Mouse (Mus musculus): ENCODE results near the gene Foxn3. TPM values are rescaled to one million over a fixed set of nuclear protein-coding genes. Genes with fewer than 3 reads are reported as not detected.

The Foxn3 gene
- polyA plus RNA-seq, 1 experiment = 35.7 TPM

DNA sequence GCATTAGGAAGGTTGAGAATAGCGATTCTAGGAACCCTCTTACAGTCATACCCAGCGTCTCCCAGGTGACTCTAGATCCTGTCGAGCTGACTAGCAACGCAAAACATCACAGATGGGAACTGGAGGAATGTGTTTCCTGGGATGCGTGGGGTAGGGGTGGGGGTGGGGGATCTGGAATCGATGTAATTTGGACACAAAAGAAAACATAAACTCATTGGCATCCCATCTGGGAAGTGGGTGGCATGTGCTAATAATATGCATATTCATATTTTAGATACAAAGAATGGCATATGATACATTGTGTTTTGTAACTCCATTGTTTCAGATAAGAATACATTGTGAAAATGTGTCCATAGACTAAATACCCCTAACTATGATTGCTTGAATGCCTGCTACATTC lies 393.5 kb downstream of the Foxn3 start:
- no peak for DNase-seq (ENCODE audit: low read depth)
- TF ChIP-seq POLR2A (IDR thresholded peaks at IDR 0.05; ENCODE audit: borderline replicate concordance, extremely low read depth, insufficient read depth, insufficient read length, poor library complexity, severe bottlenecking) (no peak), CTCF (IDR thresholded peaks at IDR 0.05; ENCODE audit: borderline replicate concordance, extremely low read depth, insufficient read depth, insufficient read length) (no peak)

- no peak for DNase-seq (ENCODE audit: low read depth)
- TF ChIP-seq CTCF (IDR thresholded peaks at IDR 0.05; ENCODE audit: borderline replicate concordance, extremely low read depth, insufficient read depth, insufficient read length) (no peak), POLR2A (IDR thresholded peaks at IDR 0.05; ENCODE audit: borderline replicate concordance, extremely low read depth, insufficient read depth, insufficient read length, poor library complexity, severe bottlenecking) (no peak)
Observed at GRCm38 (mm10) chr12:99166091-99166490, 397.3 kb downstream of the Foxn3 start.

GRCm38 (mm10) chr12:99163342-99163682 lies 400.1 kb downstream of the Foxn3 start:
- TF ChIP-seq POLR2A (IDR thresholded peaks at IDR 0.05; ENCODE audit: borderline replicate concordance, extremely low read depth, insufficient read depth, insufficient read length, poor library complexity, severe bottlenecking) (no peak), CTCF (IDR thresholded peaks at IDR 0.05; ENCODE audit: borderline replicate concordance, extremely low read depth, insufficient read depth, insufficient read length) (no peak)
- peak; percentile 81 for DNase-seq (ENCODE audit: low read depth)

DNA sequence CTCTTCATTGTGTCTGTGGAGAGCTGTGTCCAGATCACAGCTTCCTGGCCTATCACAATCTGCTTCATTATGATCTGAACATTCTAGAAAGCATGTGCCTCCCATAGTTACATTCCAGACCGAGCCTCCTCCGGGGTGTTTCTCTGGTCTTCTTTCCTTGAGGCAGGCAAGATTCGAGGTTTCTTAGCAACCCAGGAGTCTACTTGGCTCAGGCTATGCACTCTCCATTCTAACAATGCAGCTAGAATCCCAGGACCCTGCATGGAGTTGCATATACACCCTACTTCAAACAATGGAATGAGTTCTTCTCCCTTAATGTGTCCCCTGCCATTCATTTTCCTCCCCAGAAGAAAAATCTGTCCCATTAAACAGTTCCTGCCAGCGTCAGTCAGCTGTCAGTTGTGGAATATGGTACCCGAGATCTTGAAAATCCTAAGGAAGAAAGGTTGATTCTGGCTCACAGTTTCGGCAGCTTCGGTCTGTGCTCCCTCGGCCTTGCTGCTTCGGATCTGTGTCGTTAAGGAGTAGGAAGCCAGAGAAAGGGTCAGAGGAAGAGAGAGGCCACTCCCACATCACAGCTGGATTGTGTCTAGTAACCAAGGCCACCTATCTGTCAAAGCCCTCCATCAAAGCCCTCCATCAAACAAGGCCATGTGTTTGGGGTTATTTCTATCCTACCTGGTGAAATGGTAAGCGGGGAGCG lies 400.6 kb downstream of the Foxn3 start:
- peak; percentile 66 for DNase-seq (ENCODE audit: low read depth)
- TF ChIP-seq POLR2A (IDR thresholded peaks at IDR 0.05; ENCODE audit: borderline replicate concordance, extremely low read depth, insufficient read depth, insufficient read length, poor library complexity, severe bottlenecking) = no peak
- TF ChIP-seq CTCF (IDR thresholded peaks at IDR 0.05; ENCODE audit: borderline replicate concordance, extremely low read depth, insufficient read depth, insufficient read length) = no peak

GRCm38 (mm10) chr12:99162188-99162587 lies 401.2 kb downstream of the Foxn3 start:
- TF ChIP-seq CTCF (IDR thresholded peaks at IDR 0.05; ENCODE audit: borderline replicate concordance, extremely low read depth, insufficient read depth, insufficient read length) = no peak
- no peak for TF ChIP-seq POLR2A (IDR thresholded peaks at IDR 0.05; ENCODE audit: borderline replicate concordance, extremely low read depth, insufficient read depth, insufficient read length, poor library complexity, severe bottlenecking)
- peak; percentile 81 for DNase-seq (ENCODE audit: low read depth)

GRCm38 (mm10) chr12:99160061-99160460 lies 403.3 kb downstream of the Foxn3 start:
- no peak for TF ChIP-seq POLR2A (IDR thresholded peaks at IDR 0.05; ENCODE audit: borderline replicate concordance, extremely low read depth, insufficient read depth, insufficient read length, poor library complexity, severe bottlenecking)
- no peak for TF ChIP-seq CTCF (IDR thresholded peaks at IDR 0.05; ENCODE audit: borderline replicate concordance, extremely low read depth, insufficient read depth, insufficient read length)
- peak; percentile 35 for DNase-seq (ENCODE audit: low read depth)

- TF ChIP-seq CTCF (IDR thresholded peaks at IDR 0.05; ENCODE audit: borderline replicate concordance, extremely low read depth, insufficient read depth, insufficient read length) = no peak
- TF ChIP-seq POLR2A (IDR thresholded peaks at IDR 0.05; ENCODE audit: borderline replicate concordance, extremely low read depth, insufficient read depth, insufficient read length, poor library complexity, severe bottlenecking) = no peak
- DNase-seq (ENCODE audit: low read depth) = peak; percentile 25
Observed at GRCm38 (mm10) chr12:99155904-99156303, 407.5 kb downstream of the Foxn3 start.

DNA sequence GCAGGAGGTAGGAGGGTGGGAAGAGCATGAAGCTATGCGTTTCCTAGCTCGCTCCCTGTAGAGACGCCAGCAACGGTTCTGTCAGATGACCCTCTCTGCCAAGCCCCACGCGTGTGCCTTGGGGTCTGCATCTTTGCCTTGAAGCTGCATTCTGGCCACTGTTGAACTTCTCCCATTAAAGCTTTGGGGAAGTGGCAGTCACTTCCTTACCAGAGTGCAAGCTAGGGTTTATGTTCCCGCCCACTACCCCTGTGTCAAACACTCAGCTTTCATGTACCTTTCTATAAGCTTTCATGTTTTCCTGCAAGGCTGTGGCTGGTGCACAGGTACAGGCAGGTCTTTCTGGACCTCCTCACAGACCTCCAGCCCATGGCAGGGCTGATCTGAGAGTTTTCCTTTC lies 409.2 kb downstream of the Foxn3 start:
- DNase-seq (ENCODE audit: low read depth) = no peak
- TF ChIP-seq POLR2A (IDR thresholded peaks at IDR 0.05; ENCODE audit: borderline replicate concordance, extremely low read depth, insufficient read depth, insufficient read length, poor library complexity, severe bottlenecking) (no peak), CTCF (IDR thresholded peaks at IDR 0.05; ENCODE audit: borderline replicate concordance, extremely low read depth, insufficient read depth, insufficient read length) (no peak)

GRCm38 (mm10) chr12:99153664-99154063 lies 409.7 kb downstream of the Foxn3 start:
- peak; percentile 85 for DNase-seq (ENCODE audit: low read depth)
- TF ChIP-seq CTCF (IDR thresholded peaks at IDR 0.05; ENCODE audit: borderline replicate concordance, extremely low read depth, insufficient read depth, insufficient read length) = no peak
- TF ChIP-seq POLR2A (IDR thresholded peaks at IDR 0.05; ENCODE audit: borderline replicate concordance, extremely low read depth, insufficient read depth, insufficient read length, poor library complexity, severe bottlenecking) = no peak

GRCm38 (mm10) chr12:99150126-99150525 lies 413.3 kb downstream of the Foxn3 start:
- TF ChIP-seq CTCF (IDR thresholded peaks at IDR 0.05; ENCODE audit: borderline replicate concordance, extremely low read depth, insufficient read depth, insufficient read length) (peak; percentile 67), POLR2A (IDR thresholded peaks at IDR 0.05; ENCODE audit: borderline replicate concordance, extremely low read depth, insufficient read depth, insufficient read length, poor library complexity, severe bottlenecking) (no peak)
- DNase-seq (ENCODE audit: low read depth) = no peak

GRCm38 (mm10) chr12:99149193-99149592 lies 414.2 kb downstream of the Foxn3 start:
- no peak for DNase-seq (ENCODE audit: low read depth)
- TF ChIP-seq CTCF (IDR thresholded peaks at IDR 0.05; ENCODE audit: borderline replicate concordance, extremely low read depth, insufficient read depth, insufficient read length) (no peak), POLR2A (IDR thresholded peaks at IDR 0.05; ENCODE audit: borderline replicate concordance, extremely low read depth, insufficient read depth, insufficient read length, poor library complexity, severe bottlenecking) (no peak)
